Mouse (Mus musculus) adipocyte (in vitro differentiated cells): ENCODE results near the gene Kcnq5.
"Not testable (repeated sequence)": the region's sequence is repeated elsewhere in the genome, so short reads cannot be mapped to it uniquely, and the experiment has no call there.

Experiments used
- DNase-seq: peaks from one replicate; pipeline ENCODE4 v3.0.0-alpha.2; 2016; ENCODE audit warnings: low spot score

Kcnq5 gene

GRCm38 (mm10) chr1:21635406-21635805 is 326.3 kb downstream of the Kcnq5 start:
- DNase-seq = no peak

DNA sequence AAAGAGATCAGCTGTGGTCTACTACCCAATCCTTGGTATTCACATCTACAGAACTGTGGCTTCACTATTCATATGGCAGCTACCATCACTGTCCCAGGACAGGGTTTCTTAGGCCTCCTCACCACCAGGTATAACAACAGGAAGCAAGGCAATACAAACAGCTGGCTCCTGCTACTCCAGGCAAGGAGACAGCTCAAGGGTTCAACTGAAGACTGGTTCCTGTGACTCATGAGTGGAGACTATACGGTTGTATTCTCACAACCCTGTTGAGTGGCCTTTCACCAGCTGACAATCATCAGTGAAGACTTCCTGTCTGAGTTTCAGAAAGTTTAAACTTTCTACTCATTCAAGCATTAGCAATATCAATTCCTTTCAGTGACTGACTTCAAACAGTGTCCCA is 327.7 kb downstream of the Kcnq5 start:
- DNase-seq = no peak

DNA sequence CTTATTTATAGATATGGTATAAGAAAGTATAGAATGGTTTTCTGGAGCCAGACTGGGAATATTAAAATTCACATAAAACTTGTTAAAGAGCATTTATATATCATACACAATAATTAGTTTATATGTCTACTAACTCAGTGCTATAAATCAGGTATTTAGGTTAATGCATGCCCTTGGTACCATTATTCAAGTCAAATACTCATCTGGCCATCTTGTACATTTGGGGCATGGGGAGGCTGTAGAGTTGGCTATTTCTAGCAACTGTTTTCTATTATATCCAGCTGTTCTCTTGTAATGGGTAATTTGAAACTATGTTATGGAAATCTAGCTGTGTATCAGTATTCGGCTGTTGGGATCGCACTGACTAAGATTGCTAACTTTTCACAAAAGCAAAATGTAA is 339.3 kb downstream of the Kcnq5 start:
- DNase-seq = no peak

- DNase-seq = no peak
These were observed 339.7 kb downstream of the Kcnq5 start for GRCm38 (mm10) chr1:21622039-21622438.

- no peak for DNase-seq
These were observed 343.0 kb downstream of the Kcnq5 start for GRCm38 (mm10) chr1:21618712-21619111.

DNA sequence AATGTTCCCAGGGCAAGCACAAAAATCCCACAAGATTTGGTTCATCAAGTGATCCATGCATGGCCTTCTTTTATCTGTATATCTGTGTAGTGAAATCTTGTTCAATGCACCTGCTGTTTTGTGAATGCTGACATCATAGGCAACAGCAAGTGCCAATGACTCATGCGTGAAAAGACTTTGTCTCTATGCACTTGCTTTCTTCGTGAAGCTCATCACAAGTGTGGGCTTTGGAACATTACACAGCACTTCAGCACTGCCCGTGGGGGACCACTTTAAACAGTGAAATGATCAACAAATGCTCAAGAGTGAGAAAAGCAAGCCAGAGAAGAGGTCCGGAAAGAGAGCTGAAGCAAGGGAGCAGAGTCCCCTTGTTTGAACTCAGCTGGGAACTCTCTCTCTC is 345.1 kb downstream of the Kcnq5 start:
- no peak for DNase-seq

GRCm38 (mm10) chr1:21613933-21614332 is 347.8 kb downstream of the Kcnq5 start:
- DNase-seq = no peak

GRCm38 (mm10) chr1:21604003-21604402 is 357.7 kb downstream of the Kcnq5 start:
- DNase-seq = no peak

- no peak for DNase-seq
These were observed 359.2 kb downstream of the Kcnq5 start for GRCm38 (mm10) chr1:21602567-21602966.

DNA sequence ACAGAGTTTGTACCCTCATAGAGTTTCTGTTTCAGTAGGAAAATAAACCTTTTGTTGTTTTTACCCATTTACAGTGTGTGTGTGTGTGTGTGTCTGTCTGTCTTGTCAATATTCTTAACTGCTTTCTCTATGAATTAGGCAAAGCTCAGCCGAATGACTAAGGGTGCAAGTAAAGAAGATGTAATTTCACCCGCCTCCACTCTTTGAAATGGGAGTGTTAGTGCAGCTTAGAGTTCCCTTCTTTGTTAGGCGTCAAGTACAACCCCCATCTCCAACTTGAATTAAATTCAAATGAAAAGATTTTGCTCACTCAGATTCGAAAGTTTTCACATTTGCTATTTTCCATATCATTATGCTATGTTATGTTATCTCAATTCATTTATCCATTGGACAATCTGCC is 361.1 kb downstream of the Kcnq5 start:
- DNase-seq = no peak

DNA sequence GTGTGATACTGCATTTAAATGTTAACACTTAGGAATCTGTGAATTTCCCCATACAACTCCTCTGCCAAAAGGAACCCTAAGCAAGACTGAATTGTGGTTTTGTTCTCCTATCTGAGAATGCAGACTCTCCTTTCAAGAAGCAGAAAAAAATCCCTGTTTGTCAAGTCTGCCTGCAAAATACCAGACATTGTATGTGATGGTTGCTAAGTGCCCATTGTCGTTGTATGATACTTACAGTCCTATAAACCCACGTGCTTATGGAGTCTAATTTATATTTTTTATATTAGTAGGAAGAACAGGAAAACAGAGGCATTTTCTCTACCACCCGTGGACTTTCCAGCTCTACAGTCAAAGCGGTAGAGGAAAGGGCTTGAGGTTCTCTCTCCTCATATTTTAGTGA is 367.9 kb downstream of the Kcnq5 start:
- DNase-seq = no peak

DNA sequence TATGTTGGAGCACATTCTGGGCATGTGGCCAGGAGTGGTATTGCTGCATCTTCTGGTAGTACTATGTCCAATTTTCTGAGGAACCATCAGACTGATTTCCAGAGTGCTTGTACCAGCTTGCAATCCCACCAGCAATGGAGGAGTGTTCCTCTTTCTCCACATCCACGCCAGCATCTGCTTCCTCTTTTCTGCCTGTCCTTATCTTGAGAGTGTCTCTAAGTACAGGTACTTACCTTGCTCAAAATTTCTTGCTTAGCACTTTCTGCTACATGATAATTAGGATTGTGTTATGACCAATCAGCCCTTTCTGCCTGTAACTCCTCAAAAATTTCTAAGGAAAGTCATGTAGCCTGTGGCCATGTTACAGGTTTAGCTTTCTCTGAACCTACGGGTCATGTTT is 394.3 kb downstream of the Kcnq5 start:
- DNase-seq = not testable (repeated sequence)

- no peak for DNase-seq
These were observed 407.1 kb downstream of the Kcnq5 start for GRCm38 (mm10) chr1:21554630-21555029.

DNA sequence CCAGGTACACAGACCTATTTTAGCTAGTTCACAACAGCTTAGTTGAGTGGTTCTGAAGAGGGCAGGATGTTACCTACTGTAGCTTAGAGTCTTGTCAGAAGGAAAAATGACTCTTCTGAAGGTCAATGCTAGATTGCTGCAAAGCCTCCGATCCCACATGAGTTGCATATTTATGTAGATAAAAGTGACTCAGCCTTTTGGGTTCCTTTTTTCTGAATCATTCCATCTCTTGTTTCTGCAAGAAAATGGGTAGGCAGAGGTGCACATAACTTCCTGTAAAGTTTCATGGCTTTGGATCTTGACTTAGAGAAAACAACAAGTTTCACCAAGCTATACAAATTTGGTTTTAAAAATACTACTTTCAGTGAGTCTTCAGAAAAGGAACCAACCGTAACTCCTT is 409.0 kb downstream of the Kcnq5 start:
- DNase-seq = no peak

DNA sequence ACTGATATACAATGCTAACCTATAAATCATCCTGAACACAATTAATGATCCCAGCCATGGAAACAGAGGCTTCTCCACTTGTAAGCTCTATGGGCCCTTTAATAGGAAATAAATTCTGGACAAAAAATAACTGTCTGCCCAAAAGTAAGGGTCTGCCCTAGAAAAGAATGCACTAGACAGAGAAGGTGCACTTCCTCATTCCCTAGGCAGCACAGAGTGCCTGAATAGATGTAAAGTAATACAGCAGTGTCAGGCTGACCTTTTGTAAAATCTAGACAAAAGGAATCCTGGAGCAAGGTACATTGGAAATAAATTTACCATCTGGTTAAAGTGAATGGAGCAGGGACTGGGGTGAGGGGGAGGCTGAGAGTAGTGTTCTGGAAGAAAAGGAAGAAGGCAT is 417.8 kb downstream of the Kcnq5 start:
- no peak for DNase-seq

DNA sequence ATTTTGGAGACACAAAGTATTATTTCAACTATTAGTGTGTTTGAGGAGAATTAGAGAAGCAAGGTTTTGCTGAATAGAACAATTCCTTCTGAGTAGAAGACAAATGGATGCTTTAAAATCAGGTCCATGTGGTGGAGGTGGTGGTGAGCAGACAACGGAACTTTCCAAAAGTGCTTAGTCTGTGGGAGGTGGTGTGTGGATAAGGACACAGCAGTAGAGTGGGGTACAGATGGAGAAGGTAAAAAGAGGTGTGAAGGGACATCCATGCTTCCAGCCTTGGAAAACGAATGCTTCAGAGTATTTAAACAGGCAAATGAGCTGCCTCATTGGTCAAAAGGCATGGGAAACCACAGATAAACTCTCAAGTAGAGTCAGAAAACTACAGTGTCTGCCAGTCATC is 422.3 kb downstream of the Kcnq5 start:
- no peak for DNase-seq

- no peak for DNase-seq
These were observed 430.9 kb downstream of the Kcnq5 start for GRCm38 (mm10) chr1:21530823-21531222.

- no peak for DNase-seq
These were observed 439.7 kb downstream of the Kcnq5 start for GRCm38 (mm10) chr1:21521995-21522394.

- DNase-seq = no peak
These were observed 440.3 kb downstream of the Kcnq5 start for GRCm38 (mm10) chr1:21521475-21521874.

- DNase-seq = no peak
These were observed 441.6 kb downstream of the Kcnq5 start for GRCm38 (mm10) chr1:21520116-21520645.

DNA sequence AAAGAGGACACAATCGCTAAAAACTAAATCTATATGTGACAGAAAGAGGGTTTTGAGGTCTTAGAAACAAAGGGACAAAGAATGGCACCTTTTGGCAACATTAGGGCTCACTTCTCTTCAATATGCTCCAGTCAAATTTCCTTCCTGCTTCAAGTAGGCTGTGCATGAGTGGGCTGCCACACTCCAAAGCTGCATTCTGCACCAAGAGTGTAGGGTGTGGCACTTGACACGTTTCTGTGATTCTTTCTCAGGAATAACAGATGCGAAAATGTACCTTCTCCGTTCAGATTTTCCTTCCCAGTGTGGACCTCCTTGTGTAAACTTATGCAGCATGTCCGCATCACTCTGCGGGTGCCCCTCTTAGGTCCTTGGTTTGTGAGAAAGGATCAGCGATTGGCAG is 455.1 kb downstream of the Kcnq5 start:
- DNase-seq = no peak

- no peak for DNase-seq
These were observed 461.8 kb downstream of the Kcnq5 start for GRCm38 (mm10) chr1:21499815-21500534.

DNA sequence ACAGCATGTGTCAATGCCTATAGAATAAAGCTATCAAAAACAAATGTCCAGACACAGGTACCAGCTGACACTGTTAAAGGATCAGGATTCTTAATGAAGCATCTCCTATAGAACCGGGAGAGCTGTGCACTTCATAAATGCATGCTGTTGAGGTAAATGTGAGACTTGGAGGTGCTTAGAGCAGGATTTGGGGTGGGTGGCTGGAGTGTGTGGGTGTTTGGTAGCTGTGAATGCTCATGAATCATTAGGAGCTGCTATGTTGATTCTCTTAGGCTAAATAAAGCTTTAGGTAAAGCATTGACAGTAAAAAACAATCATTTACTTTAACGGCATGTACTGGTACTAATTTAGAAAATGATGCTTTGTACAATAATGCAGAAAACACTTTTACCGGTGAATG is 465.4 kb downstream of the Kcnq5 start:
- no peak for DNase-seq

- no peak for DNase-seq
These were observed 473.1 kb downstream of the Kcnq5 start for GRCm38 (mm10) chr1:21488645-21489044.
